Mouse (Mus musculus): ENCODE data around the gene Tfeb. TPM values are rescaled to one million over a fixed set of nuclear protein-coding genes. Genes with fewer than 3 reads are reported as not detected.

Tfeb gene
- polyA plus RNA-seq, 1 experiment from 2014 or later = 2.4 TPM

- no peak overlapping the region for H3K4me3 ChIP-seq (replicated peaks)
- no peaks in the 10 kb centered on the region; the same call in 1 of the 2 replicates for H3K4me1 ChIP-seq
- 88% methylated on average over 10 of the region's 10 CpGs for WGBS
- no peak for ATAC-seq (ENCODE audit: low FRiP score)
- no peak overlapping the region for H3K9ac ChIP-seq
- H3K9me3 ChIP-seq = 0 out of 2 replicates have a peak, but pooled peaks cover 10% of the 10 kb centered on the region
- H3K27ac ChIP-seq = no peak overlapping the region
- no peaks in the 10 kb centered on the region for H3K36me3 ChIP-seq (replicated peaks)
- peaks cover 18% of the 10 kb centered on the region for H3K27me3 ChIP-seq
- H3K4me2 ChIP-seq = no peak overlapping the region
These were observed 8.0 kb downstream of the Tfeb start for GRCm38 (mm10) chr17:47744746-47745368.

GRCm38 (mm10) chr17:47748791-47749553 lies 12.1 kb downstream of the Tfeb start:
- Histone ChIP-seq H3K4me3 (replicated peaks) (no peak overlapping the region), H3K27me3 (no peaks in the 10 kb centered on the region), H3K4me1 (no peaks in the 10 kb centered on the region), H3K36me3 (replicated peaks) (no peaks in the 10 kb centered on the region), H3K9me3 (0 out of 2 replicates have a peak, but pooled peaks cover 9% of the 10 kb centered on the region), H3K4me2 (no peak overlapping the region), H3K27ac (no peak overlapping the region), H3K9ac (no peak overlapping the region)
- ATAC-seq (ENCODE audit: low FRiP score) = no peak
- 71% methylated on average over 14 of the region's 14 CpGs for WGBS

GRCm38 (mm10) chr17:47749626-47750025 lies 12.8 kb downstream of the Tfeb start:
- Histone ChIP-seq H3K27ac (no peak overlapping the region), H3K9ac (no peak overlapping the region), H3K9me3 (0 out of 2 replicates have a peak, but pooled peaks cover 4% of the 10 kb centered on the region), H3K36me3 (replicated peaks) (no peaks in the 10 kb centered on the region), H3K27me3 (no peaks in the 10 kb centered on the region), H3K4me3 (replicated peaks) (no peak overlapping the region), H3K4me2 (no peak overlapping the region), H3K4me1 (no peaks in the 10 kb centered on the region)
- ATAC-seq (ENCODE audit: low FRiP score) = no peak
- 90% methylated on average over 3 of the region's 3 CpGs for WGBS

GRCm38 (mm10) chr17:47750101-47750500 lies 13.3 kb downstream of the Tfeb start:
- Histone ChIP-seq H3K9me3 (no peaks in the 10 kb centered on the region), H3K27me3 (no peaks in the 10 kb centered on the region), H3K9ac (no peak overlapping the region), H3K36me3 (replicated peaks) (no peaks in the 10 kb centered on the region), H3K27ac (no peak overlapping the region), H3K4me1 (no peaks in the 10 kb centered on the region), H3K4me2 (no peak overlapping the region), H3K4me3 (replicated peaks) (no peak overlapping the region)
- ATAC-seq (ENCODE audit: low FRiP score) = no peak
- 65% methylated on average over 6 of the region's 6 CpGs for WGBS

- Histone ChIP-seq H3K4me1 (no peaks in the 10 kb centered on the region), H3K4me2 (no peak overlapping the region), H3K9me3 (no peaks in the 10 kb centered on the region), H3K27me3 (no peaks in the 10 kb centered on the region), H3K4me3 (replicated peaks) (no peak overlapping the region), H3K9ac (no peak overlapping the region), H3K27ac (no peak overlapping the region), H3K36me3 (replicated peaks) (no peaks in the 10 kb centered on the region)
- no peak for ATAC-seq (ENCODE audit: low FRiP score)
- WGBS = 67% methylated on average over 5 of the region's 5 CpGs
These were observed 15.0 kb downstream of the Tfeb start for GRCm38 (mm10) chr17:47751811-47752210.

GRCm38 (mm10) chr17:47753130-47753775 lies 16.4 kb downstream of the Tfeb start:
- Histone ChIP-seq H3K4me1 (no peaks in the 10 kb centered on the region), H3K36me3 (replicated peaks) (no peaks in the 10 kb centered on the region), H3K4me3 (replicated peaks) (no peak overlapping the region), H3K27ac (no peak overlapping the region), H3K4me2 (no peak overlapping the region), H3K9me3 (no peaks in the 10 kb centered on the region), H3K9ac (no peak overlapping the region), H3K27me3 (no peaks in the 10 kb centered on the region)
- 83% methylated on average over 8 of the region's 8 CpGs for WGBS
- no peak for ATAC-seq (ENCODE audit: low FRiP score)

GRCm38 (mm10) chr17:47754246-47754645 lies 17.4 kb downstream of the Tfeb start:
- 87% methylated on average over 11 of the region's 13 CpGs for WGBS
- no peak overlapping the region for H3K4me2 ChIP-seq
- H3K4me1 ChIP-seq = no peaks in the 10 kb centered on the region
- no peaks in the 10 kb centered on the region for H3K27me3 ChIP-seq
- H3K36me3 ChIP-seq (replicated peaks) = no peaks in the 10 kb centered on the region
- no peak overlapping the region for H3K9ac ChIP-seq
- no peak overlapping the region for H3K4me3 ChIP-seq (replicated peaks)
- H3K27ac ChIP-seq = no peak overlapping the region
- no peak for ATAC-seq (ENCODE audit: low FRiP score)
- H3K9me3 ChIP-seq = no peaks in the 10 kb centered on the region

GRCm38 (mm10) chr17:47756366-47756765 lies 19.5 kb downstream of the Tfeb start:
- no peaks in the 10 kb centered on the region for H3K36me3 ChIP-seq (replicated peaks)
- no peaks in the 10 kb centered on the region for H3K9me3 ChIP-seq
- WGBS = 48% methylated on average over 6 of the region's 6 CpGs
- no peak overlapping the region for H3K4me3 ChIP-seq (replicated peaks)
- H3K27ac ChIP-seq = no peak overlapping the region
- no peaks in the 10 kb centered on the region for H3K4me1 ChIP-seq
- H3K9ac ChIP-seq = no peak overlapping the region
- no peaks in the 10 kb centered on the region for H3K27me3 ChIP-seq
- ATAC-seq (ENCODE audit: low FRiP score) = no peak
- H3K4me2 ChIP-seq = no peak overlapping the region

- H3K4me2 ChIP-seq = no peak overlapping the region
- WGBS = 87% methylated on average over 7 of the region's 7 CpGs
- no peaks in the 10 kb centered on the region for H3K9me3 ChIP-seq
- no peaks in the 10 kb centered on the region for H3K36me3 ChIP-seq (replicated peaks)
- ATAC-seq (ENCODE audit: low FRiP score) = no peak
- no peak overlapping the region for H3K27ac ChIP-seq
- no peaks in the 10 kb centered on the region for H3K4me1 ChIP-seq
- no peak overlapping the region for H3K9ac ChIP-seq
- H3K4me3 ChIP-seq (replicated peaks) = no peak overlapping the region
- no peaks in the 10 kb centered on the region for H3K27me3 ChIP-seq
These were observed 20.3 kb downstream of the Tfeb start for GRCm38 (mm10) chr17:47757056-47757610.

- H3K27me3 ChIP-seq = no peaks in the 10 kb centered on the region; the same call in 1 of the 2 replicates
- H3K4me3 ChIP-seq (replicated peaks) = no peak overlapping the region
- H3K4me2 ChIP-seq = no peak overlapping the region
- 75% methylated on average over 15 of the region's 15 CpGs for WGBS
- no peak for ATAC-seq (ENCODE audit: low FRiP score)
- no peaks in the 10 kb centered on the region for H3K36me3 ChIP-seq (replicated peaks)
- no peak overlapping the region for H3K9ac ChIP-seq
- no peaks in the 10 kb centered on the region for H3K9me3 ChIP-seq
- H3K4me1 ChIP-seq = peaks cover 11% of the 10 kb centered on the region
- H3K27ac ChIP-seq = no peak overlapping the region
These were observed 23.0 kb downstream of the Tfeb start for GRCm38 (mm10) chr17:47759702-47760410.

GRCm38 (mm10) chr17:47762028-47762427 lies 25.2 kb downstream of the Tfeb start:
- Histone ChIP-seq H3K9ac (no peak overlapping the region), H3K4me2 (no peak overlapping the region), H3K4me3 (replicated peaks) (no peak overlapping the region), H3K27ac (no peak overlapping the region), H3K4me1 (peaks cover 11% of the 10 kb centered on the region), H3K36me3 (replicated peaks) (no peaks in the 10 kb centered on the region), H3K27me3 (peaks cover under 1% of the 10 kb centered on the region; the same call in 1 of the 2 replicates), H3K9me3 (no peaks in the 10 kb centered on the region)
- ATAC-seq (ENCODE audit: low FRiP score) = no peak
- WGBS = 84% methylated on average over 7 of the region's 7 CpGs
